Mouse (Mus musculus) megakaryocyte progenitor cell, adult 5-6 weeks (primary cell): ENCODE data around the gene Gabarapl2. TPM values are rescaled to one million over a fixed set of nuclear protein-coding genes. Genes with fewer than 3 reads are reported as not detected.

ENCODE experiments used
- ATAC-seq: replicated peaks from 2 replicates; pipeline ENCODE4 v1.8.0; 2016; ENCODE audit warnings: mild to moderate bottlenecking, moderate TSS enrichment, inconsistent platforms; ENCODE audit not compliant: poor library complexity
- total RNA-seq, 2 experiments: library from RNA; stranded (forward) in 1 of 2; stranded (reverse) in 1 of 2; fragments of 157-497, 149-512 nt in 1 of 2; fragments of 200-1000 nt in 1 of 2; gene quantifications; 2 replicates each; pipeline versions ENCODE4 v1.2.3 to v1.2.4; 2015 to 2017

Gabarapl2 gene
- 42.9 and 52.3 TPM in 2 replicates for total RNA-seq (2015)
- 28.1 and 28.3 TPM in 2 replicates for total RNA-seq (2017)

DNA sequence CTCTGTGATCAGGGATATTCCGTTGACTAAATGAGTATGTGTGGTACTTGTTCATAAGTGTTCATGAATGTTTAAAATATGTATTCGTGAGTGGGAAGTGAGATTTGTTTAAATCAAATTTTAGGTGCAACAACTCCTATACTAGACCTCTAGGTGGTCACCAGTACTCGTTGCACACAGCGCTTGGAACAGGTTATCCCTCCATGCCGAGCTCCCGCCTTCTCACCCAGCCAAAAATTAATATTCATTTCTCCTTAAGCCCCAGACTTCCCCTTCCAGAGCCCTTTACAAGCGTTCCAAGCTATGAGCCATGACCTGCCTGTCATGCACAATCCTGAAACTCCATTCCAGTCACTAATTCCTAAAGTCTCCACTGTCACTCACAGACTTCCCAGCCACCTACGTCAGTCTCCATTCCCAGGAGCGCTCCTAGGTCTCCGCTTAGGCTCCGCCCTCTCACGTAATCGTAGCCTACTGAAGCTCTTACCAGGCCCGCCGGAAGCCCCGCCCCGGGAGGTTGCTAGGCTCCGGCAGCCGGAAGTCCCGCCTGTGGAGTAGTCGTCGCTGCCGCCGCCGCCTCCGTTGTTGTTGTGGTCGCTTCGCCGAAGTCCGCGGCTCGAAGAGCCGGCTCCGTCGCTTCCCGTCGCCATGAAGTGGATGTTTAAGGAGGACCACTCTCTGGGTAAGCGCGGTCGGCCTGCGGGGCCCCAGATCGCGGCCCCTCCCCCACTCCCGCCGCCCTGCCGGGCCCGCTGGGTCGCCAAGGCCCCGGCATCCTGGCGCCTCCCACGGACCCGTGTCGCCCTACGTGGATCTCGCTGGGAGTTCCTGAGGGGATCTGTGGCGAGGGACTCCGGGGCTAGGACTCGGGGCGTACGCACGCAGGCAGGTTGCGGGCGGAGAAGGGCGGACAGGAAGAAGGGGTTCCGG, at the start of gene Gabarapl2:
Gabarapl2 (plus strand) TSS at position 533 of the 930 bp plus-strand sequence.
- ATAC-seq = peak; percentile 91

DNA sequence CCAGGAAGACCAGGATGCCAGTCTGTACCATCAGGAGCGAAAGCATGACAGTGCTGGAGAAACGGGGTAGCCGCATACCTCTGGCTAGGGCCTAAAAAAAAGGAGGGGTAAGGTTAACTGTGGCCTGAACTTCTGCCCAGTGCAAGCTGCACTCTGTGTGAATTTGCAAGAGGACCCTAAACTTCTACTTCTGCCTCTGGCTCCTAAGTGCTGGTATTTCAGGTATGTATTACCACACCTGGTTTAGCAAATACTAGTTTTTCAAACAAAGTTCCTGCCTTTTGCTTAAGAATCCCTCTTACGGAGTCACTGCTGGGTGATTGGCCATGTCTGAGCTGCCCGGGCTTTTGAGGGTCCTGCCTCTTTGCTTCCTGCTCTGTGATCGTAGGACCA, 49.6 kb upstream of the Gabarapl2 start:
- no peak for ATAC-seq

DNA sequence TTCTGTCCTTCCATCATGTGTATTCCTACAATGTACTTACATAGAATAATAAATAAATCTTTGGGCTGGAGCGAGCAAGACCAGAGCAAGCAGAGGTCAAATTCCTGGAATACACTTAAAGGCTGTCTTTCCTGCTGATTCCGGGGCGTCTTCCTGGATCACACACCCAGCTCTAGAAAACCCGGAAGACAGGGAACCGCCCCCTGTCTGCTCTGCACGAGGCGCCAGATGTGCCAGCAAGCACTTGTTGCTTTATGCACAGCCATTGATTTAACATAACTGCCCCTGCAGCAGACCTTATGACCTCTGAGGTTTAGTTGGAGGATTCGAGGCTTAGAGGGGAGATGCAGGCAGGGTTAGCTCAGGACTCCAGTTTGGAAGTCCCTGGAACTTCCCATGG, 48.5 kb upstream of the Gabarapl2 start:
- no peak for ATAC-seq

DNA sequence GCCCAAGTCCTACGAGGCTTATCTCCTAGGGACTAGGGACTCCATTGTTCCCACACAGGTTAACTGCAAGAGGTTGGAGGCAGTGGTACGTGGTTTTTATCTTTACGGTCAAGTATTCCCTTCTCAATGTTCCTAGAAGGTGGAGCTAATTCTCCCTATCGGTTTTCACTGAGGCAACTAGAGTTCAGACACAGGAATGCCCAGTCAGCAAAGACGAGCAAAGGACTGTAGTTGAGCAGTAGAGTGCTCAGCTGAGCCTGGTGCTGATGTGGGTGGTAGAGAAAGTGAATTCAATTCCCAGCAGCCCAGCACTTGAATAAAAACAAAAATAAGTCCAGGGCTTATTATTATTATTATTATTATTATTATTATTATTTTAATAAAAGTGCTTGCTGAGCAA, 47.9 kb upstream of the Gabarapl2 start:
- no peak for ATAC-seq

DNA sequence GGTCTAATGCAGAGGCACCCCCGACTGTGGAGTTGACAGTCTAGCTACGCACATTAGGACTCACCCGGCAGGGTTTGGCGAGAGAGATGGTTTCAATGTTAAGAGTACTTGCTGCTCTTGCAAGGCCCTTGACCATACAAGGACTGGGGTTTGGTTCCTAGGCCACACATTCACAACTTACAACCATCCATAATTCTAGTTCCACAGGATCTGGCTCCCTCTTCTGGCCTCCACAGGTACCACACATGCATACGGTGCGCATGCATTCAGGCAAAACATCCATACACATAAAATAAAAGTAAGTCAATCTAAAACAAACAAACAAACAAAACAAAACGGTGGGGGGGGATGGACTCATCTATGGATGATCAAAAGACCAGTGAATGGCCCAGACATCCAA, 45.5 kb upstream of the Gabarapl2 start:
- peak; percentile 60; the same call in 1 of the 2 replicates for ATAC-seq

DNA sequence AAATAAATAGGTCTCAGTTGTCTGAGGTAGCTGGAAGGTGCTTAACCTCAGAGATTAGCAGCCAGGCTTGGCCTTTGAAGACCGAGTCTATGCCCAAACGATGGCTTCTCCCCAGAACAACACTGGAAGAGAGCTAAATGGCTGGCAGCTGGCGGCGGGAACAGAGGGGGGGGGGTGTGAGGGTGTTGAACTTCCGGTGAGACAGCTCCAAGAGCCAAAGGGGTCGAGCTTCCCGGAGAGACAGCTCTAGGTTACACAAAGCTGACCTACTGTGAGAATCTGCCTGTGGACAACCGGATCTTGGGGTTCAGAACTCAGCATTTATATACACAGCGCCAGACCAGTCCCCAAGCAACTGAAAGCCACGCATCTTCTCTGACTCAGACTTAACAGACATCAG, 41.9 kb upstream of the Gabarapl2 start:
- no peak for ATAC-seq

DNA sequence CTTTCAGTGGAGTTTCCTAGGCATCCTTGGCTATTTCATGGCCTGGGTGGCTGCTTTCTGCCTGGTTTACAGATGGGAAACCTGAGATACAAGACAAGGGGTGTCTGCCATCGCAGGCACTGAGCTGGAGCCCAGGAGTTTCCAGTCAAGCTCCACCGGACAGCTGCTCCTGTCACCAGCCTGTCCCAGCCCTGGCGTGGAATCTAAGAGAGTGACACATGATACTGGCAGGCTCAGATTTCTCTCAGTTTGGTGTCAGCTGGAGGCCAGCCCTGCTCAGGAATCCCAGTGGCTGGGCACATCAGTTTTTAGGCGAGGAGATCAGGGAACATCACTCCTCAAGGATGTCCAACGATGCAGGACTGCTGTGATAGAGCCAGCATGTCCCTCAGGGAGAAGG, 38.4 kb upstream of the Gabarapl2 start:
- ATAC-seq = no peak

DNA sequence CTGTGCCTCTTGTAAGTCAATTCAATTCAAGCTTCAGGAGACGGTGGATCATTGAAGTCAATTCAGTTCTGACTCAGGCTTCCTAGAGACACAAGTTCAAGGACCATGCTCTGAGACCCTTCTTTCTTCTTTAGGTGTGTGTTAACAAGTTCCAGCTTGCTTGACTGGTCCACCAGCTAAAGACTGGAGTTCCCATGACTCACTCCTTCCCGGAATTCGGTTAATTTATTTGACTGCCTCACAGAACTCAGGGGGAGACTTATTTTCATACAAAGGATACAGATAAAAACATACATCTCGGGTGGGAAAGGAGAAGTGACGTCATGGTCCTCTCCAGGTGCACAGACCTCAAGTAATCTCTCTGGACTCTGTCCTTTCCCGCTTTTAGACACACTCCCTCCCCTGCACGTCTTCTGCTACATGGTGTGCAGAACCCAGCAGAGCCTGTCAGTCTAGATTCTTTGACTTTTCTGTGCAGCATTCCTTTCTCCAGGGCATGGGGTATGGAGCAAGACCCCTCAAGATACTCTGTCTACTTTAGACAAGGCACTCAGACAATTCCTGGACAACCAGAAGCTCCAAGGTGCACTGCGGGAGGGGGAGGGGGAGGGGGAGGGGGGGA, 34.9 kb upstream of the Gabarapl2 start:
- no peak for ATAC-seq

DNA sequence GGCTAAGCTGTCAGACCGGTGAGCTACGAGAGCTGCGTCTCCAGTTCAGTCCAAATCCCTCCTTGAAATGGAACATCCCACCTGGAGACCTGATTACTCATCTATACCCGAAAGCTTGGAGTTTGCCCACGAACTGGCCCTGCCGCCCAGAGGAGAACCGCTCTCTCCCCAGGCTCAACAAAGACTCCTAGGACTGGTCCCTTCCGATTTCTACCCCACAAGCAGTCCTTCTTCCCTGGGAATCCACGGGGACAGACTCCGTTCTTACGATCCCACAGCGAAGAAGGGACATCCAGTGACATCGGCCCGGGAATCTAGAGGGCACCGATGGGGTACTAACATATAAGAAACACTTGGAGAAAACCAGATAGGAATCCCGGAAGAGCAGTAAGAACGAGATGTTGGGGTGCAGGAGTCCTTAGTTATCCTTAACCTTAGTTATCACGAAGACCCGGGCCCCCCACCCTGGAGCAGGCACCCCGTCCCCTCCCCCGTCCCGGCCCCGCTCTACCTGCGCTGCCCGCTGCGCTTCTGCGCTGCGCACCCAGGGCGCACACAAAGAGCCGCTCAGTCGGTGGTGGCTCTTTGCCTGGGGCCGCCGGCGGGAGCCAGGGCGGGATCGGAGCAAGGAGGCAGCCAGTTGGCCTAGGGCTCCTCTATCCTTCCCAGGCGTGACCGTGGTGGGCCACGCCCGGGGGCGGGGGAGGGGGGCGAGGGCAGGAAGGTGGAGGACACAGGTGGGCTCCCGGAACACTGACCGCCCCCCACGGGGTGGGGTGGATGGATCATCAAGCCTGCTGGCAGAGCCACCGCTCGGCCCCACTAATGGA, 30.7 kb upstream of the Gabarapl2 start, which contains the start of gene Chst5:
Chst5 (minus strand) TSS at position 827 of the 830 bp plus-strand sequence.
- ATAC-seq = no peak

DNA sequence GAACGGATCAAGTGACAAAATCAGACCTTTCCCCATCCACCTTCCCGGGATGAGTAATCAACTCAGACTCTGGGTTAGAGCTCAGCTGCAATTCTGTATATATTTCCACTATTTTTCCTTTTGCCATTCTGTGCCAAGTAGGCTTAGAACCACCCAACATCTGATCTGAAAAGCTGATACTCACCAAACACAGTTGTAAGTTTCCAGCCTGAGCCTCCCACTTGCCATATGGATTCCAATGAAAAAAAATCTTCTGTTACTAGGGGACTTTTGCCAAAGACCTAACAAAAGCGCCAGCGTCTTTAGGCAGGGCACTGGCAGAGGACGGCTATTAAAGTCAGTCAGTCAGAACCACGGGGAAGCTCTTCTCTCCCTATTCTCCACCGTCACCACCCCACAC, 28.9 kb upstream of the Gabarapl2 start:
- no peak for ATAC-seq

DNA sequence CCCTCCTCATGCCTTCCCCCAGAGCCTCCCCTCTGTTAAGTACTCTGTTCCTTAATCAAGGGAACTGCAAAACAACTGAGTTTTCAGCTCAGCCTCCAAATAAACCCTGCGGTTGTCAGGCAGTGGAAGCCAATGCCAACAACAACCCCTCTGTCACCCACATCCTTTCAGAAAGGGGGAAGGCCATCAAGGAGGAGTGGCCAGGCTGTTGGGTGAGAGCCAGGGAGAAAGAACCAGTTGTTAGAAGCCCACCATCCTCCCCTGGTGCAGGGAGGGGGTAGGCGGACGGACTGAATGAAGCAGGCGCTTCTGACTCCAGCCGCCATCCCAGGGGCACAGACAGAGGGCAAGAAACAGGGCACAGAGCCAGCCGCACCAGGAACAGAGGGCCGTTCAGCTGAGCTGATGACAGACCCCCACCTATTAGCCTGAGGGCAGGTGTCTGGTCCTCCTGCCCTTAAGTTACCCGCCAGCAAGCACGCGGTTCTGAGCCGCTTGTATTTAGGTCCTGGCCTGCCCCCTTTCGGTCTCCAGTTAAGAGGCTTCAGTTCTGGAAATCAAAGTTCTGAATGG, 27.6 kb upstream of the Gabarapl2 start:
- ATAC-seq = peak; percentile 56

DNA sequence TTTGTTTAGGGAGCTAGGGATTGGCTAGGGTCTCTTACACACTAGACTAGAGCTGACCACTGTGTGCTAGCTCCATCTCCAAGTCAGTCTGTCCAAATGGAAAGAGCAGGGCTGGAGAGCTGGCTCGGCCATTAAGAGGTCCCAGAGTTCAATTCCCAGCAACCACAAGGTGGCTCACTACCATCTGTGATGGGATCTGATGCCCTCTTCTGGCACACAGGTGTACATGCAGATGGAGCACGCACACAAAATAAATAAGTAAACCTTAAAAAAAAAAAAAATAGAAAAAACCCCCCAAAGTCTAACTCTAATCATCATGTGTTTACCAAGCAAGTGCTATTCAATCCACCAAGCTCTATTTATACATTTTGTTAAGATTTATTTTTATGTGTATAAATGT, 20.8 kb upstream of the Gabarapl2 start:
- ATAC-seq = no peak

DNA sequence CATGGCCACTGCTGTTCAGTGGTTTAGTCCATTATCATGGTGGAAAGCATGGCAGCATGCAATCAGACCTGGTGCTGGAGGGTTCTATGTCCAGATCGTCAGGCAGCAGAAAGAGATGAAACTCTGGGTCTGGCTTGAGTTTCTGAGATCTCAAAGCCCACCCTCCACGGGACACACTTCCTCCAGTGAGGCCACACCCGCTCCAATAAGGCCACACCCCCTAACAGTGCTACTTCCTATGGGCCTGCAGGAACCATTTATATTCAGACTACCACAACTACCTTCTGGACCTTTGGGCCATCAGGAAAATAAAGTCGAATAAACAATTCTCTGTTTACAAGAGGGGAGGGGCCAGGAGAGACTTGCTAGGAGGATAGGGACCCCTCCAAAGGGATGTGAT, 19.5 kb upstream of the Gabarapl2 start:
- no peak for ATAC-seq

DNA sequence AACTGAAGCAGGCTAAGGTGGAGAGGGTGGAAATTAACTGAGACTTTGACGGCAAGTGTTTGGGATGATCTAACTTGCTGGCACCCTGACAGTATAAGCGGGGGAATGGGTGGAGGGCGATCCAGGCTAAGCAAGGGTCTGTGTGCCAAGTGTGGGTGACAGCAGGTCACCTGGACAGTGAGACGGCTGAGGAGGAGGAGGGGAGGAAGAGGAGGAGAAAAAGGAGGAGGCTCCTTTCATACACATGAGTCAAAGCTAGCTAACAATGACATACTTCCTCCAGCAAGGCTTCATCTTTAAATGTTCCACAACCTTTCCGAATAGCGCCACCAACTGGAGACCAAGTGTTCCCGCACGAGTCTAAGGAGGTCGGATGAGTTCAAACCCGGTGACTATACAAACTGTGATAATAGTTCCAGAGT, 17.1 kb upstream of the Gabarapl2 start:
- peak; percentile 96 for ATAC-seq

DNA sequence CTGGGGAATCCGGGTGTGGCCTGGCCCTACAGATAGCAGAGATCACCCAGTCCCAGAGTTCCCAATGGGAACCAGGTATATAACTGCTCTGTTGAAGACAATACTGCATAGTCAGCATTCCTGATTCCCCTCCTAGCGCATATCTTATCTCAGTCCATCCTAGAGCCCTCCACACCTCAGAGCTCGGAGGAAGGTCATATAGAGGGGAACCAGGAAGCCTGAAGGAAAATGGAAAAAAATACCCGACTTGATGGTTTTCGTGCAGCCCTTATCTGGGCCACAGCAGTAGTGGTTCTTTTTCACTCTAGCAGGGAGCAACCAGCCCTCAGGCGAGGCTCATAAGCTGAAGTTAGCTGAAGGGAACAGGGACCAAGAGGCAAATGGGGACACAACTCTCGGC, 15.5 kb upstream of the Gabarapl2 start:
- ATAC-seq = peak; percentile 12; the same call in 1 of the 2 replicates

DNA sequence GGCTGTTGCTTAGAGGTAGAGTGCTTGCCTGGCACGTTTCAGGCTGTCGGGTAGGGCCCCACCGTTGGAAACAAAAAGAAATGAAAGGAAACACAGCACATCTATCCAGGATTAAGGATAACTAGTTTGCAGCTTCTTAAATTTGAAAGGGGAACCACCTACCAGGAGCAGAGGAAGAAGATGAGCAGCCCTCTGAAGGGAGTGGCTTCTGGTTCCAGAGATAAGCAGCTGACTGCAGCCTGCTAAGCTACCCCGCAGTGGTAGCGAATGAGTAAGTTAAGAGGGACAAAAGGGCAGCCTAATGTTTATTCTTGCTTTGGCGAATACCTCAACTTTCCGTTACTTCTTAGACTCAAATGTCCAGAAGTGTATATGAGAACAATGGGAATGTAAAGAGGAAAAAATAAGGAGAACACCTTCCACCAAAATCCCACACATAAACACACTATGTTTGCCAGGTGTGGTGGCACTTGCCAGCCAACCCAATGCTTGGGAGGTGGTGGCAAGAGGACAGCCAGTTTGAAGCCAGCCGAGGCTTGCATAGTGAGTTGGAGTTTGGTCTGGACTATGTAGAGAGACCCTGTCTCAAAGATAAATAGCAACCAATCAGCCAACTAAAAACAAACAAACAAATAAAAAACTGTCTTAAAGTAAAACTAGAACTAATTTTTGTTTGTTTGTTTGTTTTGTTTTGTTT, 10.7 kb upstream of the Gabarapl2 start:
- ATAC-seq = peak; percentile 64

DNA sequence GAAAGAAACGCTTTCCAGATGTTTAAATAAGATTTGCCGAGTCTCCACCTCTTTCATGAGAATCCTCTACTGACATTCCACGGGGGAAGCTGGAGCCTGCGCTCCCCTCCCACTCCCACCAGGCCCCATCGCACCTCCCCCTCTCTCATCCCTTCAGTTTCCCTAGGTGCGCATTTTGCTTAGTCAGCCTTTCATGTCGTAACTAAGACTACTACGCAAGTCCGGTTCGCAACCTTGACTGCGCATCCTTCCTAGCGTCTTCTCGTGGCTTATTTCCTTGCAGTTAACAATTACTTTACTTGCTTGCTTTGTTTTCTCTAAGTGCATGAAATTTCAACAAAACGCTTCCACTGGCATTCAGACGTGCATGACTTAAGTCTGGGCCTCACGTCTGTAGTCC, 8.8 kb upstream of the Gabarapl2 start:
- no peak for ATAC-seq

DNA sequence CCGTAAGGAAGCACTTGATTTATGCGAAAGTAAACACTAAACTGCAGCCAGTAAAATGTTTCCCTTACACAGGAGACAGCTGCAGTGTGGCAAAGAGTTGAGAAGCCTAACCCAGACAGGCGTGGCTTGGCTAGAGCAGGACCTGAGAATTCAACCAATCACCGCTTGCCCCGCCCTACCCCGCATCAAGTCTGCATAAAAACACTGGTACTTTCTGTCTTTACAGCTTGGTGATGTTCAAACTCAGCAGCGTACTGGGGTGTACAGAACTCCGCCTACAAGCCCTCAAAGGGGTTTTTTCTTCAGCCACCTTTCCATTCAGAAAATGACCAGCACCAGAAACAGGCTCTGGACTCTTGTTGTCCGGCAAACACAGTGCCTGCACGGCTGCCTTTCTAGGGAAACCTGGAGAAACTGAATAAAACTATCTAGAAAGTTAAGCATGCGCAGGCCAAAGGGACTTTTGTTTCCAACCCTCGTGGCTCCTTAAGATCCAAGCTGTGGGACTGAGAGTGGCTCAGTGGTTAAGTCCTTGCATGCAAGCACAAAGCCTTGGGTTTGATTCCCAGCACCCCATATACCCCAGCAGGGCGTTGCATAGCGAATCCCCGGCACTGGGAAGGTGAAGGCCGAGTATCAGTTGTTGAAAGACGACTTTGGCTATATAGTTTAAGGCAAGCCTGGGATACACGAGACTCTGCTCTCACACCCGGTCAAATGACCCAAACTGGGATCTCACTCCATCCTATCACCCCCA, 7.7 kb upstream of the Gabarapl2 start:
- peak; percentile 68 for ATAC-seq

DNA sequence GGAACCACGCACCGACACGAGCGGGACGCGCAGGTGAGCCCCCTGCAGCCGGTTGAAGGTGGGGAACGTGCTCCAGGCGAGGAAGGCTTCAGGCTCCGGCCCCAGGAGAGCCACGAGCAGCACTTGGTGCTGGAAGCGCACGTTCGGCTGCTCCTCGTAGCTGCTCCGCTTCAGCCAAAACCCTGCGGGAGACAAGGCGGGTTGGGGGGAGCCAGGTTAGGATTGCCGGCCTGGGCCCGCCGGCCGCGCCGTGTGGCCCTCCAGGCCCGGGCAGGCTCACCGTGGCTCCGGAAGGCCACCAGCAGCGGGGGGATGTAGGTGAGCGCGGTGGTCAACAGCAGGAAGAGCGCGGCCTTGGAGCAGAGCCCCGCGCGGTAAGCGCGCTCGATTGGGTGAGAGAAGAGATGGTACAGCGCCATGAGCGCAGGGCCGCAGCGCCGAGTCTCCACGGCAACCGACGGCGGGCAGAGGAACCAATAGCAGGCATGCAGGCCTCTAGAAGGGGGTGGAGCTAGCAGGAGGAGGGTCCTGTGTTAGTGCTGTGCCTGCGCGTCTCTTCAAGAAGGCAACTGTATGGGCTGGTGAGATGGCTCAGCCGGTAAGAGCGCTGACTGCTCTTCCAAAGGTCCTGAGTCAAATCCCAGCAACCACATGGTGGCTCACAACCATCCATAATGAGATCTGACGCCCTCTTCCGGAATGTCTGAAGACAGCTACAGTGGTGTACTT, 7.0 kb upstream of the Gabarapl2 start, which contains the start of gene Tmem231:
Tmem231 (minus strand) TSS at position 534 of the 729 bp plus-strand sequence.
- ATAC-seq = peak; percentile 97
